Mouse (Mus musculus) intestine, embryonic 14.5 days (tissue): ENCODE measurements around the gene Cux1. TPM values are rescaled to one million over a fixed set of nuclear protein-coding genes. Genes with fewer than 3 reads are reported as not detected.
A peak's percentile ranks its signal among the peaks of the same experiment; 100 is the strongest.

Experiments
- ATAC-seq: fragments of 200-750 bp; cut with Nextera tagmentation; replicated peaks from 2 replicates; pipeline ENCODE4 v1.8.0; 2017; ENCODE audit warnings: low read depth, moderate number of reproducible peaks, moderate TSS enrichment, moderate library complexity; ENCODE audit not compliant: low FRiP score, low TSS enrichment
- DNase-seq: peaks from one replicate; pipeline ENCODE4 v3.0.0-alpha.2; 2018; ENCODE audit warnings: low spot score
- H3K27ac ChIP-seq: fragments of 300-500 bp; sonication (generic); 2 replicates; pipeline ENCODE4 v1.5.1; 2014; ENCODE audit warnings: low read depth, mild to moderate bottlenecking, control low read depth
- H3K27me3 ChIP-seq: fragments of 300-500 bp; sonication (generic); replicated peaks from 2 replicates; pipeline ENCODE4 v1.6.1; 2014; ENCODE audit warnings: low read length, control low read depth; ENCODE audit not compliant: control insufficient read depth, insufficient read depth
- H3K36me3 ChIP-seq: fragments of 300-500 bp; sonication (generic); 2 replicates; pipeline ENCODE4 v1.6.1; 2014; ENCODE audit warnings: low read length, control low read depth; ENCODE audit not compliant: control insufficient read depth, insufficient read depth
- H3K4me1 ChIP-seq: fragments of 300-500 bp; sonication (generic); replicated peaks from 2 replicates; pipeline ENCODE4 v1.6.1; 2014; ENCODE audit warnings: low read length, control low read depth, mixed read lengths; ENCODE audit not compliant: control insufficient read depth, insufficient read depth
- H3K4me2 ChIP-seq: fragments of 300-500 bp; sonication (generic); 2 replicates; pipeline ENCODE4 v1.6.1; 2014; ENCODE audit warnings: low read length
- H3K4me3 ChIP-seq: fragments of 300-500 bp; sonication (generic); 2 replicates; pipeline ENCODE4 v1.5.1; 2014; ENCODE audit warnings: low read depth, low read length, control low read depth, mixed read lengths
- H3K9ac ChIP-seq: fragments of 300-500 bp; sonication (generic); 2 replicates; pipeline ENCODE4 v1.6.1; 2014; ENCODE audit warnings: mild to moderate bottlenecking, low read length
- H3K9me3 ChIP-seq: fragments of 300-500 bp; sonication (generic); 2 replicates; pipeline ENCODE4 v1.6.1; 2016; ENCODE audit warnings: low read length, control low read depth; ENCODE audit not compliant: control insufficient read depth
- WGBS: fragments of 180-500 bp; shearing (Covaris S2); extraction: QIAGEN DNeasy Blood & Tissue Kit; methylation state at CpG from one replicate; pipeline ENCODE4 v1.1.7; 2014; 5-methylcytosine and 5-hydroxymethylcytosine counted together
- polyA plus RNA-seq: library from polyadenylated mRNA; unstranded; fragments of >200 nt; fragmentation: Nextera tagmentation; extraction: Ambion mirVana; gene quantifications from 2 replicates; pipeline ENCODE4 v1.2.1, GENCODE M21; 2014

The Cux1 gene
- polyA plus RNA-seq, 1 experiment from 2014 or later: 72.7 TPM

GRCm38 (mm10) chr5:136417891-136418290 is 149.4 kb downstream of the Cux1 start:
- no peaks in the 10 kb centered on the region for H3K36me3 ChIP-seq
- no peak overlapping the region for H3K4me3 ChIP-seq
- WGBS: 94% methylated on average over 4 of the region's 4 CpGs
- H3K4me1 ChIP-seq: peaks cover 7% of the 10 kb centered on the region
- H3K9ac ChIP-seq: no peak overlapping the region
- no peak for DNase-seq
- H3K27me3 ChIP-seq: no peaks in the 10 kb centered on the region
- H3K27ac ChIP-seq: no peak overlapping the region
- no peak overlapping the region for H3K4me2 ChIP-seq
- ATAC-seq: no peak
- H3K9me3 ChIP-seq: no peaks in the 10 kb centered on the region

GRCm38 (mm10) chr5:136414479-136414878 is 152.8 kb downstream of the Cux1 start:
- Histone ChIP-seq H3K36me3 (no peaks in the 10 kb centered on the region), H3K27ac (no peak overlapping the region), H3K4me3 (no peak overlapping the region), H3K27me3 (no peaks in the 10 kb centered on the region), H3K9me3 (no peaks in the 10 kb centered on the region), H3K4me1 (peaks cover 8% of the 10 kb centered on the region), H3K9ac (no peak overlapping the region), H3K4me2 (no peak overlapping the region)
- no peak for DNase-seq
- no peak for ATAC-seq
- 78% methylated on average over 2 of the region's 2 CpGs for WGBS

- Histone ChIP-seq H3K27ac (no peak overlapping the region), H3K4me1 (peaks cover 19% of the 10 kb centered on the region), H3K4me2 (no peak overlapping the region), H3K4me3 (no peak overlapping the region), H3K36me3 (peaks cover 11% of the 10 kb centered on the region; the same call in 1 of the 2 replicates), H3K27me3 (no peaks in the 10 kb centered on the region), H3K9me3 (peaks cover 6% of the 10 kb centered on the region; the same call in 1 of the 2 replicates), H3K9ac (no peak overlapping the region)
- no peak for ATAC-seq
- WGBS: 50% methylated on average over 7 of the region's 7 CpGs
- no peak for DNase-seq
These were observed 156.6 kb downstream of the Cux1 start for GRCm38 (mm10) chr5:136410681-136411181.

- Histone ChIP-seq H3K4me1 (peaks cover 22% of the 10 kb centered on the region), H3K4me3 (no peak overlapping the region)
- no peak for ATAC-seq
These were observed 160.9 kb downstream of the Cux1 start for GRCm38 (mm10) chr5:136406357-136406756.

GRCm38 (mm10) chr5:136403565-136403961 is 163.7 kb downstream of the Cux1 start:
- H3K4me2 ChIP-seq: peak overlapping the region; percentile 7
- peaks cover 11% of the 10 kb centered on the region; the same call in 1 of the 2 replicates for H3K36me3 ChIP-seq
- peak; percentile 92 for ATAC-seq
- no peak overlapping the region for H3K9ac ChIP-seq
- WGBS: 27% methylated on average over 19 of the region's 19 CpGs
- H3K27ac ChIP-seq: peak overlapping the region; percentile 51; the same call in 1 of the 2 replicates
- H3K9me3 ChIP-seq: peaks cover 6% of the 10 kb centered on the region; the same call in 1 of the 2 replicates
- no peaks in the 10 kb centered on the region for H3K27me3 ChIP-seq
- H3K4me1 ChIP-seq: peaks cover 11% of the 10 kb centered on the region
- H3K4me3 ChIP-seq: peak overlapping the region; percentile 4; the same call in 1 of the 2 replicates
- DNase-seq: peak; percentile 84

More at GRCm38 (mm10) chr5:136406357-136406756, 160.9 kb downstream of the Cux1 start:
- no peak overlapping the region for H3K9ac ChIP-seq
- H3K36me3 ChIP-seq: peaks cover 11% of the 10 kb centered on the region; the same call in 1 of the 2 replicates
- no peaks in the 10 kb centered on the region for H3K27me3 ChIP-seq
- H3K4me2 ChIP-seq: no peak overlapping the region
- DNase-seq: no peak
- no peak overlapping the region for H3K27ac ChIP-seq
- peaks cover 6% of the 10 kb centered on the region; the same call in 1 of the 2 replicates for H3K9me3 ChIP-seq

GRCm38 (mm10) chr5:136402622-136403564 is 164.4 kb downstream of the Cux1 start:
- ATAC-seq (0 out of 2 replicates have a peak, but pooled peaks have one; percentile 41), DNase-seq (no peak)
- Histone ChIP-seq H3K27me3 (no peaks in the 10 kb centered on the region), H3K4me3 (peak overlapping the region; percentile 4; the same call in 1 of the 2 replicates), H3K9me3 (peaks cover 4% of the 10 kb centered on the region; the same call in 1 of the 2 replicates), H3K27ac (peak overlapping the region; percentile 51), H3K4me2 (peak overlapping the region; percentile 7), H3K9ac (no peak overlapping the region), H3K36me3 (peaks cover 8% of the 10 kb centered on the region; the same call in 1 of the 2 replicates), H3K4me1 (peaks cover 10% of the 10 kb centered on the region)
- WGBS: 40% methylated on average over 15 of the region's 15 CpGs

- H3K9ac ChIP-seq: no peak overlapping the region
- H3K4me3 ChIP-seq: no peak overlapping the region
- no peaks in the 10 kb centered on the region for H3K9me3 ChIP-seq
- H3K27me3 ChIP-seq: no peaks in the 10 kb centered on the region
- no peak overlapping the region for H3K27ac ChIP-seq
- no peaks in the 10 kb centered on the region for H3K36me3 ChIP-seq
- no peak overlapping the region for H3K4me2 ChIP-seq
- peaks cover 16% of the 10 kb centered on the region for H3K4me1 ChIP-seq
- ATAC-seq: no peak
- no peak for DNase-seq
- WGBS: 87% methylated on average over 3 of the region's 3 CpGs
These were observed 168.6 kb downstream of the Cux1 start for GRCm38 (mm10) chr5:136398706-136399105.

- no peaks in the 10 kb centered on the region for H3K9me3 ChIP-seq
- DNase-seq (no peak), ATAC-seq (no peak)
- H3K4me1 ChIP-seq: peaks cover 6% of the 10 kb centered on the region; the same call in 1 of the 2 replicates
- WGBS: 95% methylated on average over 1 of the region's 1 CpGs
- H3K4me2 ChIP-seq: no peak overlapping the region
- no peak overlapping the region for H3K27ac ChIP-seq
- H3K9ac ChIP-seq: no peak overlapping the region
- H3K27me3 ChIP-seq: no peaks in the 10 kb centered on the region
- H3K36me3 ChIP-seq: no peaks in the 10 kb centered on the region
- H3K4me3 ChIP-seq: no peak overlapping the region
These were observed 170.6 kb downstream of the Cux1 start for GRCm38 (mm10) chr5:136396699-136397098.
